Mouse (Mus musculus): ENCODE measurements around the gene Gnai3. TPM values are rescaled to one million over a fixed set of nuclear protein-coding genes. Genes with fewer than 3 reads are reported as not detected.

Gnai3 gene
- polyA plus RNA-seq, 1 experiment from 2014 or later = 115 TPM

- Histone ChIP-seq H3K9me3 (replicated peaks; ENCODE audit: control insufficient read depth, low read length, poor library complexity, severe bottlenecking) (no peaks in the 10 kb centered on the region), H3K4me2 (ENCODE audit: low read length) (no peak overlapping the region), H3K9ac (ENCODE audit: low read depth, low read length) (no peak overlapping the region), H3K4me1 (ENCODE audit: control insufficient read depth, insufficient read depth, low read length) (no peaks in the 10 kb centered on the region), H3K27ac (ENCODE audit: low read length) (no peak overlapping the region), H3K4me3 (ENCODE audit: low read depth, low read length) (no peak overlapping the region), H3K27me3 (ENCODE audit: control insufficient read depth, insufficient read depth, low read depth, low read length) (no peaks in the 10 kb centered on the region), H3K36me3 (ENCODE audit: control insufficient read depth, insufficient read depth, low read length) (peaks cover 8% of the 10 kb centered on the region; the same call in 1 of the 2 replicates)
- WGBS = 96% methylated on average over 3 of the region's 3 CpGs
- no peak for ATAC-seq
Measured at GRCm38 (mm10) chr3:108105281-108105680, 40.7 kb downstream of the Gnai3 start.

GRCm38 (mm10) chr3:108102075-108102474 is 43.9 kb downstream of the Gnai3 start:
- Histone ChIP-seq H3K27ac (ENCODE audit: low read length) (no peak overlapping the region), H3K27me3 (ENCODE audit: control insufficient read depth, insufficient read depth, low read depth, low read length) (no peaks in the 10 kb centered on the region), H3K9me3 (replicated peaks; ENCODE audit: control insufficient read depth, low read length, poor library complexity, severe bottlenecking) (no peaks in the 10 kb centered on the region), H3K9ac (ENCODE audit: low read depth, low read length) (no peak overlapping the region), H3K4me2 (ENCODE audit: low read length) (no peak overlapping the region), H3K4me1 (ENCODE audit: control insufficient read depth, insufficient read depth, low read length) (no peaks in the 10 kb centered on the region), H3K36me3 (ENCODE audit: control insufficient read depth, insufficient read depth, low read length) (no peaks in the 10 kb centered on the region), H3K4me3 (ENCODE audit: low read depth, low read length) (no peak overlapping the region)
- WGBS = 84% methylated on average over 6 of the region's 6 CpGs
- no peak for ATAC-seq

- Histone ChIP-seq H3K4me1 (ENCODE audit: control insufficient read depth, insufficient read depth, low read length) (no peaks in the 10 kb centered on the region), H3K4me3 (ENCODE audit: low read depth, low read length) (no peak overlapping the region), H3K27ac (ENCODE audit: low read length) (no peak overlapping the region), H3K9me3 (replicated peaks; ENCODE audit: control insufficient read depth, low read length, poor library complexity, severe bottlenecking) (no peaks in the 10 kb centered on the region), H3K27me3 (ENCODE audit: control insufficient read depth, insufficient read depth, low read depth, low read length) (no peaks in the 10 kb centered on the region), H3K9ac (ENCODE audit: low read depth, low read length) (no peak overlapping the region), H3K4me2 (ENCODE audit: low read length) (no peak overlapping the region), H3K36me3 (ENCODE audit: control insufficient read depth, insufficient read depth, low read length) (no peaks in the 10 kb centered on the region)
- WGBS = 43% methylated on average over 3 of the region's 3 CpGs
- ATAC-seq = no peak
Measured at GRCm38 (mm10) chr3:108101594-108101993, 44.4 kb downstream of the Gnai3 start.

GRCm38 (mm10) chr3:108098316-108098715 is 47.6 kb downstream of the Gnai3 start:
- no peak overlapping the region for H3K27ac ChIP-seq (ENCODE audit: low read length)
- no peaks in the 10 kb centered on the region for H3K9me3 ChIP-seq (replicated peaks; ENCODE audit: control insufficient read depth, low read length, poor library complexity, severe bottlenecking)
- ATAC-seq = no peak
- H3K36me3 ChIP-seq (ENCODE audit: control insufficient read depth, insufficient read depth, low read length) = no peaks in the 10 kb centered on the region
- H3K27me3 ChIP-seq (ENCODE audit: control insufficient read depth, insufficient read depth, low read depth, low read length) = no peaks in the 10 kb centered on the region
- WGBS = 82% methylated on average over 6 of the region's 6 CpGs
- H3K4me2 ChIP-seq (ENCODE audit: low read length) = no peak overlapping the region
- no peak overlapping the region for H3K9ac ChIP-seq (ENCODE audit: low read depth, low read length)
- no peaks in the 10 kb centered on the region for H3K4me1 ChIP-seq (ENCODE audit: control insufficient read depth, insufficient read depth, low read length)
- no peak overlapping the region for H3K4me3 ChIP-seq (ENCODE audit: low read depth, low read length)

- WGBS = 88% methylated on average over 8 of the region's 8 CpGs
- H3K27ac ChIP-seq (ENCODE audit: low read length) = no peak overlapping the region
- H3K36me3 ChIP-seq (ENCODE audit: control insufficient read depth, insufficient read depth, low read length) = no peaks in the 10 kb centered on the region
- ATAC-seq = no peak
- no peaks in the 10 kb centered on the region for H3K9me3 ChIP-seq (replicated peaks; ENCODE audit: control insufficient read depth, low read length, poor library complexity, severe bottlenecking)
- no peak overlapping the region for H3K9ac ChIP-seq (ENCODE audit: low read depth, low read length)
- no peak overlapping the region for H3K4me2 ChIP-seq (ENCODE audit: low read length)
- no peaks in the 10 kb centered on the region for H3K4me1 ChIP-seq (ENCODE audit: control insufficient read depth, insufficient read depth, low read length)
- no peak overlapping the region for H3K4me3 ChIP-seq (ENCODE audit: low read depth, low read length)
- no peaks in the 10 kb centered on the region for H3K27me3 ChIP-seq (ENCODE audit: control insufficient read depth, insufficient read depth, low read depth, low read length)
Measured at GRCm38 (mm10) chr3:108097656-108098055, 48.3 kb downstream of the Gnai3 start.

DNA sequence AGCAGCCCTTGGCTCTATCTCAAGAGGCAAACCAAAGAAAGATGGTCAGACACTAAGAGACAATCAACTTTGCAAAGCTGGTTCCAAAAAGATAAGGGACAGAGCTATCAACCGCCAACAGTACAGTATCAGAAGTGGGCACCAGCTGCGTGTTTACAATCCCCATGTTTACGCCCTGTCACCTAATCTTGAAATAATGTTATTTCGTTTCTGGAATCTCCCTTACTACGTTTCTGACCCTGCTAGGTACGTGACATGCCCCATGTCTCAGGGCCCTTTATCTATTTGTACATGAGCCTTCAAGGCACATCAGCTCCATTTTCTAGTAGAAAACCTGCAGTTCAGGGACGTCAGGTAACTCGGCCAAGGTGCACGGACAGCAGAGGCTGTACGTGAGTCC is 49.2 kb downstream of the Gnai3 start:
- Histone ChIP-seq H3K4me2 (ENCODE audit: low read length) (no peak overlapping the region), H3K9ac (ENCODE audit: low read depth, low read length) (no peak overlapping the region), H3K27me3 (ENCODE audit: control insufficient read depth, insufficient read depth, low read depth, low read length) (no peaks in the 10 kb centered on the region), H3K9me3 (replicated peaks; ENCODE audit: control insufficient read depth, low read length, poor library complexity, severe bottlenecking) (no peaks in the 10 kb centered on the region), H3K36me3 (ENCODE audit: control insufficient read depth, insufficient read depth, low read length) (no peaks in the 10 kb centered on the region), H3K4me3 (ENCODE audit: low read depth, low read length) (no peak overlapping the region), H3K27ac (ENCODE audit: low read length) (no peak overlapping the region), H3K4me1 (ENCODE audit: control insufficient read depth, insufficient read depth, low read length) (no peaks in the 10 kb centered on the region)
- no peak for ATAC-seq
- 91% methylated on average over 10 of the region's 10 CpGs for WGBS

DNA sequence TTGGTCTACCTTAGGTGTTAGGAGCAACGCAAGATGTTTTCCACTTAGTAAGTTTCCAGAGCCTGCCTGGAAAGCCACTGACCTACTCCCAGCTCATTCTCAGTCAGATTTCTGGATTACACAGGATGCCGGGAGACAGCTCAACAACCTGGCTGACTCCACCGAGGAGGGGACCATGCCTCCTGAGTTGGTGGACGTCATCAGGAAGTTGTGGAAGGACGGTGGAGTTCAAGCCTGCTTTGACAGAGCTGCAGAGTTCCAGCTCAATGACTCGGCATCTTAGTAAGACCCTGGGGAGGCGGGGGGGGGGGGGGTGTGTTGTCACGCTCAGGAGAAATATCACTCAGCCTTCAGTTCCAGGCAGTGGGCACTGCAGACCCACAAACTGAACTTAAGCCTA is 49.7 kb downstream of the Gnai3 start:
- no peak overlapping the region for H3K4me3 ChIP-seq (ENCODE audit: low read depth, low read length)
- no peak for ATAC-seq

DNA sequence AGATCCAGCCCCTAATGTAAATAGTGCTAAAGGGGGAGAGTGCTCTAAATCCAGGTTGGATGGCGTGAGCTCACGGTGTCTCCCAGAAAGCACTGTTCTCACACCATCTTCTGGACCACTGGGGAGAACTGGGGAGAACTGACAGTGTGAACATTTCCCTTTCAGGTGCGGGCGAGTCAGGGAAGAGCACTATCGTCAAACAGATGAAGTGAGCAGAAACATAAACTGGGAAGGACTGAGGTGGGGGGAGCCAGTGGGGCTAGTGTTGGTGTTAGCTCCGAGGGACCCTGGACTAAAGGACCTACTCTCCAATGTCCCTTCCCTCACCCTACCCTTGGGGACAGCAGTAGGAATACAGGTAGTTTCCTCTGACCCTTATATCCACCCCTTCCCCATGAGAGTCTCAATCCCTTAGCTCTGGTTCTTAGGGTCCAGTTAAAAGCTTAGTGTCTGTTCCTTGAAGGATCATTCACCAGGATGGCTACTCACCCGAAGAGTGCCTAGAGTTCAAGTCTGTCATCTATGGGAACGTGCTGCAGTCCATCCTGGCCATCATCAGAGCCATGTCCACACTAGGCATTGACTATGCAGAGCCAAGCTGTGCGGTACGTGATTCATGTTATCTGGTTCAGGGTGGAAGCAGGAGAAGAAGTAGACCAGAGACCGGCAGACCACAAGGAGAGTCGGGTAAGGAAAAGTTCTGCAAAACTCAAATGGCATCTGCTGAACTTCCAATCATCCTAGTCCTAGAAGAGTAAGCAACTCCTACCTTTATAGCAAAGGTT is 50.8 kb downstream of the Gnai3 start:
- no peaks in the 10 kb centered on the region for H3K9me3 ChIP-seq (replicated peaks; ENCODE audit: control insufficient read depth, low read length, poor library complexity, severe bottlenecking)
- no peak for ATAC-seq
- H3K36me3 ChIP-seq (ENCODE audit: control insufficient read depth, insufficient read depth, low read length) = no peaks in the 10 kb centered on the region

More for the DNA sequence above, 49.7 kb downstream of the Gnai3 start:
- Histone ChIP-seq H3K27ac (ENCODE audit: low read length) (no peak overlapping the region), H3K4me1 (ENCODE audit: control insufficient read depth, insufficient read depth, low read length) (no peaks in the 10 kb centered on the region), H3K27me3 (ENCODE audit: control insufficient read depth, insufficient read depth, low read depth, low read length) (no peaks in the 10 kb centered on the region), H3K36me3 (ENCODE audit: control insufficient read depth, insufficient read depth, low read length) (no peaks in the 10 kb centered on the region), H3K9ac (ENCODE audit: low read depth, low read length) (no peak overlapping the region), H3K9me3 (replicated peaks; ENCODE audit: control insufficient read depth, low read length, poor library complexity, severe bottlenecking) (no peaks in the 10 kb centered on the region), H3K4me2 (ENCODE audit: low read length) (no peak overlapping the region)
- 76% methylated on average over 8 of the region's 8 CpGs for WGBS

GRCm38 (mm10) chr3:108094146-108094545 is 51.8 kb downstream of the Gnai3 start:
- H3K4me1 ChIP-seq (ENCODE audit: control insufficient read depth, insufficient read depth, low read length) = no peaks in the 10 kb centered on the region
- WGBS = 55% methylated on average over 1 of the region's 1 CpGs
- no peak for ATAC-seq
- H3K4me3 ChIP-seq (ENCODE audit: low read depth, low read length) = no peak overlapping the region
- no peak overlapping the region for H3K4me2 ChIP-seq (ENCODE audit: low read length)
- H3K9ac ChIP-seq (ENCODE audit: low read depth, low read length) = no peak overlapping the region
- no peaks in the 10 kb centered on the region for H3K36me3 ChIP-seq (ENCODE audit: control insufficient read depth, insufficient read depth, low read length)
- H3K9me3 ChIP-seq (replicated peaks; ENCODE audit: control insufficient read depth, low read length, poor library complexity, severe bottlenecking) = no peaks in the 10 kb centered on the region
- H3K27me3 ChIP-seq (ENCODE audit: control insufficient read depth, insufficient read depth, low read depth, low read length) = no peaks in the 10 kb centered on the region
- H3K27ac ChIP-seq (ENCODE audit: low read length) = no peak overlapping the region

More for the DNA sequence above, 50.8 kb downstream of the Gnai3 start:
- Histone ChIP-seq H3K27me3 (ENCODE audit: control insufficient read depth, insufficient read depth, low read depth, low read length) (no peaks in the 10 kb centered on the region), H3K27ac (ENCODE audit: low read length) (no peak overlapping the region), H3K4me3 (ENCODE audit: low read depth, low read length) (no peak overlapping the region), H3K4me2 (ENCODE audit: low read length) (no peak overlapping the region), H3K4me1 (ENCODE audit: control insufficient read depth, insufficient read depth, low read length) (no peaks in the 10 kb centered on the region), H3K9ac (ENCODE audit: low read depth, low read length) (no peak overlapping the region)
- WGBS = 95% methylated on average over 12 of the region's 12 CpGs

Measured in midbrain, embryonic 16.5 days (tissue).